Mouse (Mus musculus): ENCODE results near the gene Wdr89.

Gene Wdr89

GRCm38 (mm10) chr12:75616158-75616791 is 53.1 kb downstream of the Wdr89 start:
- DNase-seq (ENCODE audit: low read depth, low spot score), result no peak

- DNase-seq (ENCODE audit: low read depth, low spot score), result no peak
Measured at GRCm38 (mm10) chr12:75615556-75615955, 53.8 kb downstream of the Wdr89 start.

- DNase-seq (ENCODE audit: low read depth, low spot score), result no peak
Measured at GRCm38 (mm10) chr12:75612711-75613110, 56.6 kb downstream of the Wdr89 start.

- DNase-seq (ENCODE audit: low read depth, low spot score), result no peak
Measured at GRCm38 (mm10) chr12:75599490-75599889, 69.8 kb downstream of the Wdr89 start.

- no peak for DNase-seq (ENCODE audit: low read depth, low spot score)
Measured at GRCm38 (mm10) chr12:75598988-75599387, 70.3 kb downstream of the Wdr89 start.

- no peak for DNase-seq (ENCODE audit: low read depth, low spot score)
Measured at GRCm38 (mm10) chr12:75597707-75598106, 71.6 kb downstream of the Wdr89 start.

GRCm38 (mm10) chr12:75596154-75597002 is 73.0 kb downstream of the Wdr89 start, which contains the start of gene Ppp2r5e:
Ppp2r5e (minus strand) TSS chr12:75596245.
- peak; percentile 97 for DNase-seq (ENCODE audit: low read depth, low spot score)

GRCm38 (mm10) chr12:75595291-75596153 is 73.8 kb downstream of the Wdr89 start:
- no peak for DNase-seq (ENCODE audit: low read depth, low spot score)

- DNase-seq (ENCODE audit: low read depth, low spot score), result no peak
Measured at GRCm38 (mm10) chr12:75594404-75594803, 74.9 kb downstream of the Wdr89 start.

GRCm38 (mm10) chr12:75593817-75594216 is 75.5 kb downstream of the Wdr89 start:
- no peak for DNase-seq (ENCODE audit: low read depth, low spot score)

GRCm38 (mm10) chr12:75587501-75587900 is 81.8 kb downstream of the Wdr89 start:
- DNase-seq (ENCODE audit: low read depth, low spot score), result no peak

GRCm38 (mm10) chr12:75583776-75584175 is 85.6 kb downstream of the Wdr89 start:
- no peak for DNase-seq (ENCODE audit: low read depth, low spot score)

Measured in retina, adult 2 months (tissue).